Mouse (Mus musculus): Measurements from ENCODE around the gene Cnnm2. TPM values are rescaled to one million over a fixed set of nuclear protein-coding genes. Genes with fewer than 3 reads are reported as not detected.
A peak's percentile ranks its signal among the peaks of the same experiment; 100 is the strongest.
"Not testable (repeated sequence)": the region's sequence is repeated elsewhere in the genome, so short reads cannot be mapped to it uniquely, and the experiment has no call there.

Gene Cnnm2
- polyA plus RNA-seq, 1 experiment from 2014 or later = 1.3 TPM

DNA sequence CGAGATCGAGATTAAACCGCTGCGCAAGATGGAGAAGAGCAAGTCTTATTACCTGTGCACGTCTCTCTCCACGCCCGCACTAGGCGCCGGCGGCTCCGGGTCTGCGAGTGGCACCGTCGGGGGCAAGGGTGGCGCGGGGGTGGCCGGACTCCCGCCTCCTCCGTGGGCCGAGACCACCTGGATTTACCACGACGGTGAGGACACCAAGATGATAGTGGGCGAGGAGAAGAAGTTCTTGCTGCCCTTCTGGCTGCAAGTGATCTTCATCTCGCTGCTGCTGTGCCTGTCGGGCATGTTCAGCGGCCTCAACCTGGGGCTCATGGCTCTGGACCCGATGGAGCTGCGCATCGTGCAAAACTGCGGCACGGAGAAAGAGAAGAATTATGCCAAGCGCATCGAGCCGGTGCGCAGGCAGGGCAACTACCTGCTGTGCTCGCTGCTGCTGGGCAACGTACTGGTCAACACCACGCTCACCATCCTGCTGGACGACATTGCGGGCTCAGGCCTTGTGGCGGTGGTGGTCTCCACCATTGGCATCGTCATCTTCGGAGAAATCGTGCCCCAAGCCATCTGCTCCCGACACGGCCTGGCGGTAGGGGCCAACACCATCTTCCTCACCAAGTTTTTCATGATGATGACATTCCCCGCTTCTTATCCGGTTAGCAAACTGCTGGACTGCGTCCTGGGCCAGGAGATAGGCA, 1.0 kb downstream of the Cnnm2 start:
- WGBS = under 1% methylated on average over 50 of the region's 50 CpGs
- peak; percentile 52 for DNase-seq (ENCODE audit: extremely low spot score, low spot score)
- H3K27me3 ChIP-seq (ENCODE audit: poor library complexity, severe bottlenecking) = peaks cover 46% of the 10 kb centered on the region
- H3K4me3 ChIP-seq = peak overlapping the region; percentile 88
- peaks cover under 1% of the 10 kb centered on the region; the same call in 1 of the 2 replicates for H3K9me3 ChIP-seq
- peaks cover 53% of the 10 kb centered on the region for H3K4me1 ChIP-seq
- peak overlapping the region; percentile 87 for H3K27ac ChIP-seq
- H3K36me3 ChIP-seq (replicated peaks) = no peaks in the 10 kb centered on the region

- WGBS = under 1% methylated on average over 19 of the region's 19 CpGs
- Histone ChIP-seq H3K36me3 (replicated peaks) (no peaks in the 10 kb centered on the region), H3K9me3 (no peaks in the 10 kb centered on the region), H3K4me3 (peak overlapping the region; percentile 88), H3K4me1 (peaks cover 53% of the 10 kb centered on the region), H3K27ac (no peak overlapping the region), H3K27me3 (ENCODE audit: poor library complexity, severe bottlenecking) (peaks cover 46% of the 10 kb centered on the region)
- peak; percentile 40 for DNase-seq (ENCODE audit: extremely low spot score, low spot score)
These were observed 1.6 kb downstream of the Cnnm2 start for GRCm38 (mm10) chr19:46762992-46763342.

GRCm38 (mm10) chr19:46763356-46763755, 2.0 kb downstream of the Cnnm2 start:
- Histone ChIP-seq H3K27ac (no peak overlapping the region), H3K4me3 (peak overlapping the region; percentile 88), H3K4me1 (peaks cover 52% of the 10 kb centered on the region), H3K27me3 (ENCODE audit: poor library complexity, severe bottlenecking) (peaks cover 43% of the 10 kb centered on the region), H3K36me3 (replicated peaks) (no peaks in the 10 kb centered on the region), H3K9me3 (no peaks in the 10 kb centered on the region)
- no peak for DNase-seq (ENCODE audit: extremely low spot score, low spot score)
- WGBS = 5% methylated on average over 7 of the region's 7 CpGs

- Histone ChIP-seq H3K4me3 (peak overlapping the region; percentile 88; the same call in 1 of the 2 replicates), H3K4me1 (peaks cover 47% of the 10 kb centered on the region), H3K9me3 (no peaks in the 10 kb centered on the region), H3K27ac (no peak overlapping the region), H3K27me3 (ENCODE audit: poor library complexity, severe bottlenecking) (peaks cover 35% of the 10 kb centered on the region), H3K36me3 (replicated peaks) (no peaks in the 10 kb centered on the region)
- WGBS = 68% methylated on average over 12 of the region's 12 CpGs
- no peak for DNase-seq (ENCODE audit: extremely low spot score, low spot score)
These were observed 2.8 kb downstream of the Cnnm2 start for GRCm38 (mm10) chr19:46763932-46764762.

DNA sequence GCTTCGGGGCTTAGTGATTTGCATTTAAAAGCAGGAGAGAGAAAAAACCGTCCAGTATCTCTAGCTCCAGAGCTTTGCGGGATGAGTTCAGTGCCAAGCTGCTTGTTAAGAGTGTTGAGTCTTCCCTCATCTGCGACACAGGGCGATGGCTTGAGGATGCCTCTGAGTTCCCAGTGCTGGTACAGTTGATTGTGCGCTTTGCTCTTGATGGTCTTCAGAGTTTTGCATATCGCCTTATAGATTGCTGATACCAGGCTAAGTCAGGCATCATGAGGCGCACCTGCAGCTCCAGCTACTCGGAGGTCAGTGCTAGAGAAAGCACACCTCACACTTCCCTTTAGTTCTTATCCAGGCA, 3.3 kb downstream of the Cnnm2 start:
- no peaks in the 10 kb centered on the region for H3K36me3 ChIP-seq (replicated peaks)
- WGBS = 68% methylated on average over 9 of the region's 9 CpGs
- H3K4me3 ChIP-seq = peak overlapping the region; percentile 5; the same call in 1 of the 2 replicates
- no peak for DNase-seq (ENCODE audit: extremely low spot score, low spot score)
- no peaks in the 10 kb centered on the region for H3K9me3 ChIP-seq
- no peak overlapping the region for H3K27ac ChIP-seq
- H3K27me3 ChIP-seq (ENCODE audit: poor library complexity, severe bottlenecking) = peaks cover 35% of the 10 kb centered on the region
- peaks cover 47% of the 10 kb centered on the region for H3K4me1 ChIP-seq

DNA sequence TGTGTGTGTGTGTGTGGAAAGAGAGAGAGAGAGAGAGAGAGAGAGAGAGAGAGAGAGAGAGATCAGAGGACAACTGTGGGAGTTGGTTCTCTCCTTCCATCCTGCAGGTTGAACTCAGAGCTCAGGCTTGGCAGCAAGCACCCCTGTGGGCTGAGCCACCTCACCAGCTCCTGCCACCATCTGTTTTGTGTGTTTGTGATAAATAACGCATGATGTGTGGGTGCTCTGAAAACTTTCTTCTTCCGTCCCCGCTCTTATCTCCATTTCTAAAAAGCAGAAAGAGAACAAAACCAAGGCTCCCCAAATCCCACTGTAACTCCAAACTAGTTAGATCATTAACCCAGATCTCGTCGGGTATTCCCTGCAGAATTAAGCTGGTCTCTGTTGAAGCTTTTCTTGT, 4.7 kb downstream of the Cnnm2 start:
- Histone ChIP-seq H3K27me3 (ENCODE audit: poor library complexity, severe bottlenecking) (peaks cover 35% of the 10 kb centered on the region), H3K9me3 (no peaks in the 10 kb centered on the region), H3K27ac (no peak overlapping the region), H3K36me3 (replicated peaks) (no peaks in the 10 kb centered on the region), H3K4me3 (no peak overlapping the region), H3K4me1 (peaks cover 39% of the 10 kb centered on the region)
- no peak for DNase-seq (ENCODE audit: extremely low spot score, low spot score)
- whole genome bisulfite sequencing = 78% methylated on average over 5 of the region's 5 CpGs

GRCm38 (mm10) chr19:46769759-46770158, 8.4 kb downstream of the Cnnm2 start:
- Histone ChIP-seq H3K36me3 (replicated peaks) (no peaks in the 10 kb centered on the region), H3K27ac (no peak overlapping the region), H3K27me3 (ENCODE audit: poor library complexity, severe bottlenecking) (peaks cover 7% of the 10 kb centered on the region), H3K4me1 (peaks cover 16% of the 10 kb centered on the region), H3K4me3 (no peak overlapping the region), H3K9me3 (no peaks in the 10 kb centered on the region)
- DNase-seq (ENCODE audit: extremely low spot score, low spot score) = no peak
- WGBS = 93% methylated on average over 11 of the region's 11 CpGs

DNA sequence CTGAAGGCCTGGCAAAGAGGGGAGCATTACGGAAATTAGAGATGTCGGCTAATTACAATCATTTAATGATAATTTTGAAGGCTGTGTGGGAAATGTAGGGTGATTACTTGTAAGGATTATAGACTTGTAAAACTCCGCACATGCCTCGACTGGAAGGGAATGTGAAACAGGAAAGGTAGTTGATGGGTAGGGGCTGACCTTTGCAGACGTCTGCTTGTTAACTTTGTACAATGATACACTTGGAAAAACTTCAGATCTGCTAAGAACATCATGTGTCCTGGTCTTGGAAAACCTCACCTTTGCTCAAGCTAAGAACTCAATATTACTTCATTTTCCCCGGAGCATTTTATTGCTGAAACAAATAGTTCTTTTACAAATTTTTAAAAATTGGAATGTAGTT, 10.4 kb downstream of the Cnnm2 start:
- Histone ChIP-seq H3K4me3 (no peak overlapping the region), H3K27ac (no peak overlapping the region), H3K27me3 (ENCODE audit: poor library complexity, severe bottlenecking) (peaks cover 10% of the 10 kb centered on the region; the same call in 1 of the 2 replicates), H3K4me1 (peaks cover 7% of the 10 kb centered on the region), H3K36me3 (replicated peaks) (no peaks in the 10 kb centered on the region), H3K9me3 (no peaks in the 10 kb centered on the region)
- 87% methylated on average over 6 of the region's 6 CpGs for WGBS
- no peak for DNase-seq (ENCODE audit: extremely low spot score, low spot score)

GRCm38 (mm10) chr19:46776391-46776790, 15.0 kb downstream of the Cnnm2 start:
- peaks cover 11% of the 10 kb centered on the region; the same call in 1 of the 2 replicates for H3K27me3 ChIP-seq (ENCODE audit: poor library complexity, severe bottlenecking)
- no peak overlapping the region for H3K4me3 ChIP-seq
- no peaks in the 10 kb centered on the region for H3K36me3 ChIP-seq (replicated peaks)
- H3K4me1 ChIP-seq = peaks cover 7% of the 10 kb centered on the region
- 44% methylated on average over 5 of the region's 5 CpGs for whole genome bisulfite sequencing
- no peaks in the 10 kb centered on the region for H3K9me3 ChIP-seq
- no peak for DNase-seq (ENCODE audit: extremely low spot score, low spot score)
- H3K27ac ChIP-seq = no peak overlapping the region

DNA sequence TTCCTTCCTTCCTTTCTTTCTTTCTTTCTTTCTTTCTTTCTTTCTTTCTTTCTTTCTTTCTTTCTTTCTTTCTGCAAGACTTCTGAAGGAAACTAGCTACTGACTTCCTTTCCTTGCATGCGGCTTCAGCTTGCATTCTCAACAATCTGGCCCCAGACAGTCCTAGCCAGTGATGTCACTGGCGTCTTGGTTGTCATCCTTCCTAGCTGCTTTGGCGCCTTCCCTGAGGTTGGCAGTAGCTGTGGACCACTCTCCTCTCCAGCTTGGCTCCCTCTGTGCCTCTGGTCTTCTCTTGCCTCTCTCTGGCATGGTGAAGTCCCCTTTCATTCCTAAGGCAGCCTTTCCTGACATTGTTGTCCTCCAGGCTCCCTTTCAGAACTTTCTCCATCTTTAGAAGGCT, 15.5 kb downstream of the Cnnm2 start:
- Histone ChIP-seq H3K4me1 (peaks cover 6% of the 10 kb centered on the region), H3K27ac (no peak overlapping the region), H3K36me3 (replicated peaks) (no peaks in the 10 kb centered on the region), H3K27me3 (ENCODE audit: poor library complexity, severe bottlenecking) (peaks cover 11% of the 10 kb centered on the region; the same call in 1 of the 2 replicates), H3K4me3 (no peak overlapping the region), H3K9me3 (no peaks in the 10 kb centered on the region)
- WGBS = 77% methylated on average over 3 of the region's 3 CpGs
- no peak for DNase-seq (ENCODE audit: extremely low spot score, low spot score)

DNA sequence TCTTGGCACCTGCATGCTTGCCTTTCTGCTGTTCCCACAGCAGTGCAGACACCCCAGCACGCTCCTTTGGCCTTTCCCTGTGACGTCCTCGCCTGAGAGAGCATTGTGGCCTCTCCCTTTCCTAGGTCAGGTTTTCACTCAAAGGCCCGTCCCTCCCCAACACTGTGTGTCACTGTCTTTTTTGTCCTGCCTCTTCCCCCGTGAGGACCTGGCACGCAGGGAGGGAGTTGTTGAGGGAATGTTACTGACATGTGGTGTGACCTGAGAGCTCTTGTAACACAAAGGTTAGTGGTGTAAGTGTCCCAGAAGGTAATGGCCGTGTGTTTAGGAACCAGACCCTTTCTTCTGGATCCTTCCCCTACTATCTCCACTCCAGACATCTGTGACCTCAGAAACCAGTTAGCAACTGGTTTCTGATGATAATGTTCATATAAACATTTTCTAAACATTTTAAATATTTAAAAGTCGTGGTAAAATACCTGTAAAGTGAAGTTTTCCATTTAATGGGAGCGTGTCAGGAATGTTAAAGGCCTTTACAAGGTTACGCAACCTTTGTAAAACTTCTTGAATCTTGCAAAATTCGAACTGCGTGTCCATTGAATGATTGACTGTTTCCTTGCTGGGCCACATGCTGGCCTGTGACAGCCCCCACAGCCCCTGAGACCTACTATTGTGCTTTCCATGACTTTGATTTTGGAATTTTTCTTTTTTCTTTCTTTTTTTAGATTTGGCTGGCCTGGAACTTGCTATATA, 16.7 kb downstream of the Cnnm2 start:
- Histone ChIP-seq H3K4me1 (no peaks in the 10 kb centered on the region), H3K27me3 (ENCODE audit: poor library complexity, severe bottlenecking) (peaks cover 11% of the 10 kb centered on the region; the same call in 1 of the 2 replicates), H3K9me3 (no peaks in the 10 kb centered on the region), H3K36me3 (replicated peaks) (no peaks in the 10 kb centered on the region), H3K4me3 (no peak overlapping the region), H3K27ac (no peak overlapping the region)
- 78% methylated on average over 12 of the region's 12 CpGs for WGBS
- DNase-seq (ENCODE audit: extremely low spot score, low spot score) = no peak

DNA sequence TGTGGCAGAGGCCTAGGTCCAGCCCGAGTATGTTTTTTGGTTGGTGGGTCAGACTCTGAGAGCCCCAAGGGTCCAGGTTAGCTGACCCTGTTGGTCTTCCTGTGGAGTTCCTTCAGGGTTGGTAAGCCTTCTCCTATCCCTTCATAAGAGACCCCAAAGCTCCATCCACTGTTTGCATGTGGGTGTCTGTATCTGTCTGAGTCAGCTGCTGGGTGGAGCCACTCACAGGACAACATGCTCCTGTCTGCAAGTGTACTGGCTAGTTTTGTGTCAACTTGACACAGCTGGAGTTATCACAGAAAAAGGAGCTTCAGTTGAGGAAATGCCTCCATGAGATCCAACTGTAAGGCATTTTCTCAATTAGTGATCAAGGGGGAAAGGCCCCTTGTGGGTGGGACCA, 17.7 kb downstream of the Cnnm2 start:
- H3K9me3 ChIP-seq; H3K36me3 ChIP-seq (replicated peaks); H3K4me3 ChIP-seq; DNase-seq (ENCODE audit: extremely low spot score, low spot score); H3K4me1 ChIP-seq; H3K27ac ChIP-seq: not testable (repeated sequence)
- H3K27me3 ChIP-seq (ENCODE audit: poor library complexity, severe bottlenecking) = peaks cover 11% of the 10 kb centered on the region; the same call in 1 of the 2 replicates
- 86% methylated on average over 1 of the region's 1 CpGs for WGBS
